Mouse (Mus musculus) olfactory bulb, adult 2 months (tissue): ENCODE measurements around the gene Gstm1.

Experiments
- CTCF ChIP-seq: fragments of 200-500 bp; IDR thresholded peaks from 2 replicates; pipeline ENCODE4 v1.5.1; 2012; ENCODE audit warnings: low read depth, mild to moderate bottlenecking, low read length, moderate library complexity; ENCODE audit not compliant: insufficient read depth
- POLR2A ChIP-seq: fragments of 200-500 bp; IDR thresholded peaks from 2 replicates; pipeline ENCODE4 v1.6.1; 2012; ENCODE audit warnings: mild to moderate bottlenecking, low read depth, low read length, moderate library complexity; ENCODE audit not compliant: insufficient read depth

DNA sequence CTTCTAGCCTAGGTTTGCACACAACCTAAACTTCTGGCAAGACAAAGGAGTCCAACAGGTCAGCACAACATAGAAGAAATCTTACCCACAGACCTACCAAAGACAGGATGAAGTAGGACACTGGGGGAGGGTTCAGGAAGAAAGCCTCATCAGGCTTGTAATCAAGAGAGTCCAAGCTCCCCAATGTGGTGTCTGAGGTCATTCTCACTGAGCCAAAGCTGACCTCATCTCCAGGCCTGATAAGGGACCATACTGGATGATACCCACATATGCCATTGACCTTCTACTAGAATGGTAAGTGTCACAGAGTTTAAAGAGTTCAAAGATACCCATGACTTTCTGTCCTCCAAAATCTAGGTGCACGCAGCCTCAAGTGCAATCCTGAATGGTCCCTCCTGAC is 43.5 kb downstream of the Gstm1 start:
- TF ChIP-seq CTCF (no peak), POLR2A (no peak)
